Mouse (Mus musculus) ZHBTc4 (cell line): Measurements from ENCODE around the gene Usp47.
"Not testable (repeated sequence)": the region's sequence is repeated elsewhere in the genome, so short reads cannot be mapped to it uniquely, and the experiment has no call there.

ENCODE experiments used
- DNase-seq: peaks from one replicate; pipeline ENCODE4 v3.0.0-alpha.2; 2011; ENCODE audit warnings: low read depth, low spot score

Gene Usp47

GRCm38 (mm10) chr7:112040271-112040670 lies 17.0 kb downstream of the Usp47 start:
- no peak for DNase-seq

- DNase-seq, result no peak
Observed at GRCm38 (mm10) chr7:112042758-112043157, 19.5 kb downstream of the Usp47 start.

GRCm38 (mm10) chr7:112045249-112045648 lies 21.9 kb downstream of the Usp47 start:
- DNase-seq, result no peak

GRCm38 (mm10) chr7:112045794-112046388 lies 22.6 kb downstream of the Usp47 start:
- DNase-seq, result no peak

GRCm38 (mm10) chr7:112048643-112049042 lies 25.3 kb downstream of the Usp47 start:
- no peak for DNase-seq

GRCm38 (mm10) chr7:112053667-112054066 lies 30.4 kb downstream of the Usp47 start:
- no peak for DNase-seq

- no peak for DNase-seq
Observed at GRCm38 (mm10) chr7:112055901-112056625, 32.8 kb downstream of the Usp47 start.

- peak; percentile 12 for DNase-seq
Observed at GRCm38 (mm10) chr7:112074868-112075267, 51.6 kb downstream of the Usp47 start.

GRCm38 (mm10) chr7:112082636-112083035 lies 59.3 kb downstream of the Usp47 start:
- no peak for DNase-seq

GRCm38 (mm10) chr7:112084222-112084621 lies 60.9 kb downstream of the Usp47 start:
- no peak for DNase-seq

GRCm38 (mm10) chr7:112085062-112085461 lies 61.8 kb downstream of the Usp47 start:
- DNase-seq, result peak; percentile 88

- no peak for DNase-seq
Observed at GRCm38 (mm10) chr7:112086186-112086585, 62.9 kb downstream of the Usp47 start.

GRCm38 (mm10) chr7:112094923-112095322 lies 71.6 kb downstream of the Usp47 start:
- DNase-seq, result not testable (repeated sequence)

- DNase-seq, result no peak
Observed at GRCm38 (mm10) chr7:112100887-112101286, 77.6 kb downstream of the Usp47 start.

GRCm38 (mm10) chr7:112102933-112103332 lies 79.6 kb downstream of the Usp47 start:
- no peak for DNase-seq

GRCm38 (mm10) chr7:112103816-112104215 lies 80.5 kb downstream of the Usp47 start:
- no peak for DNase-seq

- DNase-seq, result no peak
Observed at GRCm38 (mm10) chr7:112108757-112109156, 85.5 kb downstream of the Usp47 start.

- DNase-seq, result peak; percentile 79
Observed at GRCm38 (mm10) chr7:112110638-112111372, 87.5 kb downstream of the Usp47 start.

GRCm38 (mm10) chr7:112117501-112117900 lies 94.2 kb downstream of the Usp47 start:
- DNase-seq, result peak; percentile 30

GRCm38 (mm10) chr7:112118086-112118485 lies 94.8 kb downstream of the Usp47 start:
- no peak for DNase-seq

GRCm38 (mm10) chr7:112119248-112119647 lies 95.9 kb downstream of the Usp47 start:
- DNase-seq, result no peak
